Mouse (Mus musculus) liver, embryonic 14 days (tissue): ENCODE results near the gene 1700015G11Rik. TPM values are rescaled to one million over a fixed set of nuclear protein-coding genes. Genes with fewer than 3 reads are reported as not detected.

Experiments used
- polyA plus RNA-seq: library from polyadenylated mRNA; depleted of rRNA; stranded (reverse); fragments of >200 nt; gene quantifications from 2 replicates; pipeline ENCODE4 v1.2.3, GENCODE M21; 2012; rRNA removed

The 1700015G11Rik gene
- polyA plus RNA-seq: not detected in 2 replicates

DNA sequence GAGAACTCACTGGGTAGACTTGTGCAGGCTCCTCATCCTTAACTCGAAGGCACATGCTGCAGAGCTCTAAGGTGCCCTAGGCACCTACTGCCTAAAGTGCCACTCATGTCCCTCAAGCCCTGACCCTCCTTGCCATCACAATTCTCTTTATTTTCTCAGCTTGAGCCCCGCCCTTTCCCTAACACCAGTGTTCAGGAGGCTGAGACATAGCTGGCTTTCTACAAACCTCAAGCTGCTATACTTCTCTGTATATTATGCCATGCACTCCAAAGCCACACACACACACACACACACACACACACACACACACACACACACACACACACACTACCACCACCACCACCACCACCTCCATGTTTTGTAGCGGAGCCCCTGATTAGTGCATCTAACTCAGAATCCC is at the start of gene 1700015G11Rik:
Gene 1700015G11Rik, minus strand, starts transcription at position 101 of the 400 bp plus-strand sequence.

DNA sequence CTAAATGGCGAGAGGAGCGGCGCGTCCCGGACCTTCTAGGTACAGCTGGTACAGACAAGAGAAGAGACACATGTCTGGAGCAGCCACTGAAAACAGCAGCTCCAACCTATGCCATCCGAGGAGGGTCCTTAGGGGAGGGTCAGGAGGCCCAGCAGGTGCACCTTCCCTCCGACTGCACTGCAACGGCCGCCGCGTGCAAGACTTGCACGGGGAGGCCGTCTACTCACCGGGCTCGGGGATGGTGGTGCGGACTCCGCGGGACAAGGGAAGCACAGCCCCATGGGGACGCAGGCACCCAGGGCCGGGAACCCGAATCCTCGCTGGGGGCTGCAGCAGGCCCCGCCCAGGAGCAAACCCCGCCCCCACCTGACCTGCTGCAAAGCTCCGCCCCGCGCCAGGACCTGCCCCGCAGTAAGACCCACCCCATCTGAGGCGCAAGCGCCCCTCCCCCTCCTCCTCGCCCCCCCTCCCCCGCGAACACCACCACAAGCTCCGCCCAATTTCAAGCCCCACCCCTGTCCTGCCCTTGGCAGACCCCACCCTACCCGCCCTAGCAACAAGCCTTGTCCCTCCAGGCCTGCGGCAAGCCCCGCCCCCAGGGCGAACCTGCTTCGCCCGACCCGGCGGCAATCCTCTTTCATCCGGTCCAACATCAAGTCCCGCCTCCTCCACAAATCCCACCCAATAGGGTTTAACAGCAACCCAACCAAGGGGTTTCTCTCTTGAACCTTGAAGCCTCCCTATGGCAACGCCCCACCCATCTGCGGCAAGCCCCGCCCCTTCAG is 9.8 kb downstream of the 1700015G11Rik start, which contains the start of gene Svip:
Gene Svip, minus strand, starts transcription at position 508 of the 785 bp plus-strand sequence.

Other genes starting within 250 kb of the 1700015G11Rik start
- 2.4 and 2.8 TPM in 2 replicates for gene Gas2, start 153.7 kb downstream of the 1700015G11Rik start, polyA plus RNA-seq
- gene Fancf, start 153.5 kb downstream of the 1700015G11Rik start, polyA plus RNA-seq: 6.0 and 6.5 TPM in 2 replicates
- gene Svip, start 9.7 kb downstream of the 1700015G11Rik start, polyA plus RNA-seq: 12.4 and 14.9 TPM in 2 replicates